Mouse (Mus musculus): ENCODE measurements at regions not wholly inside any gene's neighbourhood (a gene's known extent, or its start where the extent isn't known, plus 50 kb on each side); places are given as distances from the start of the nearest gene placed in this dataset.

- no peaks in the 10 kb centered on the region for H3K9me3 ChIP-seq (ENCODE audit: control insufficient read depth, low read length)
- no peak overlapping the region for H3K27ac ChIP-seq (ENCODE audit: low read depth, low read length)
- ATAC-seq (ENCODE audit: insufficient read depth, low FRiP score, low TSS enrichment) (no peak), DNase-seq (ENCODE audit: low spot score) (no peak)
- no peak overlapping the region for H3K4me3 ChIP-seq (ENCODE audit: low read depth, low read length)
- H3K4me2 ChIP-seq (ENCODE audit: low read depth), result no peak overlapping the region
- H3K36me3 ChIP-seq (ENCODE audit: control insufficient read depth, insufficient read depth, low read length), result no peaks in the 10 kb centered on the region
- H3K4me1 ChIP-seq (ENCODE audit: control insufficient read depth, insufficient read depth, low read length), result no peaks in the 10 kb centered on the region
- H3K9ac ChIP-seq (ENCODE audit: low read length), result no peak overlapping the region
- H3K27me3 ChIP-seq (ENCODE audit: control insufficient read depth, insufficient read depth, low read length), result no peaks in the 10 kb centered on the region
- WGBS, result 86% methylated on average over 5 of the region's 5 CpGs
These were observed 121.1 kb upstream of the 2610301B20Rik start for GRCm38 (mm10) chr4:10753176-10753575.

GRCm38 (mm10) chr4:10759491-10759890 is 114.8 kb upstream of the 2610301B20Rik start:
- Histone ChIP-seq H3K9me3 (ENCODE audit: control insufficient read depth, low read length) (no peaks in the 10 kb centered on the region), H3K9ac (ENCODE audit: low read length) (no peak overlapping the region), H3K27ac (ENCODE audit: low read depth, low read length) (no peak overlapping the region), H3K27me3 (ENCODE audit: control insufficient read depth, insufficient read depth, low read length) (no peaks in the 10 kb centered on the region), H3K4me1 (ENCODE audit: control insufficient read depth, insufficient read depth, low read length) (no peaks in the 10 kb centered on the region), H3K36me3 (ENCODE audit: control insufficient read depth, insufficient read depth, low read length) (no peaks in the 10 kb centered on the region), H3K4me3 (ENCODE audit: low read depth, low read length) (no peak overlapping the region), H3K4me2 (ENCODE audit: low read depth) (no peak overlapping the region)
- ATAC-seq (ENCODE audit: insufficient read depth, low FRiP score, low TSS enrichment) (no peak), DNase-seq (ENCODE audit: low spot score) (no peak)
- 95% methylated on average over 4 of the region's 4 CpGs for WGBS

- Histone ChIP-seq H3K27ac (ENCODE audit: low read depth, low read length) (no peak overlapping the region), H3K9ac (ENCODE audit: low read length) (no peak overlapping the region), H3K36me3 (ENCODE audit: control insufficient read depth, insufficient read depth, low read length) (no peaks in the 10 kb centered on the region), H3K4me2 (ENCODE audit: low read depth) (no peak overlapping the region), H3K4me3 (ENCODE audit: low read depth, low read length) (no peak overlapping the region), H3K27me3 (ENCODE audit: control insufficient read depth, insufficient read depth, low read length) (no peaks in the 10 kb centered on the region), H3K9me3 (ENCODE audit: control insufficient read depth, low read length) (no peaks in the 10 kb centered on the region), H3K4me1 (ENCODE audit: control insufficient read depth, insufficient read depth, low read length) (no peaks in the 10 kb centered on the region)
- WGBS, result 86% methylated on average over 6 of the region's 6 CpGs
- ATAC-seq (ENCODE audit: insufficient read depth, low FRiP score, low TSS enrichment) (no peak), DNase-seq (ENCODE audit: low spot score) (no peak)
These were observed 106.6 kb upstream of the 2610301B20Rik start for GRCm38 (mm10) chr4:10767676-10768075.

- DNase-seq (ENCODE audit: low spot score), result no peak
- Histone ChIP-seq H3K27ac (ENCODE audit: low read depth, low read length) (no peak overlapping the region), H3K4me3 (ENCODE audit: low read depth, low read length) (no peak overlapping the region), H3K27me3 (ENCODE audit: control insufficient read depth, insufficient read depth, low read length) (no peaks in the 10 kb centered on the region), H3K9me3 (ENCODE audit: control insufficient read depth, low read length) (no peaks in the 10 kb centered on the region), H3K9ac (ENCODE audit: low read length) (no peak overlapping the region), H3K4me1 (ENCODE audit: control insufficient read depth, insufficient read depth, low read length) (no peaks in the 10 kb centered on the region), H3K36me3 (ENCODE audit: control insufficient read depth, insufficient read depth, low read length) (no peaks in the 10 kb centered on the region), H3K4me2 (ENCODE audit: low read depth) (no peak overlapping the region)
- WGBS, result 91% methylated on average over 13 of the region's 13 CpGs
- ATAC-seq (ENCODE audit: insufficient read depth, low FRiP score, low TSS enrichment), result no peak
These were observed 104.2 kb upstream of the 2610301B20Rik start for GRCm38 (mm10) chr4:10770026-10770643.

GRCm38 (mm10) chr4:10774557-10775215 is 99.6 kb upstream of the 2610301B20Rik start:
- ATAC-seq (ENCODE audit: insufficient read depth, low FRiP score, low TSS enrichment) (no peak), DNase-seq (ENCODE audit: low spot score) (peak; percentile 21)
- Histone ChIP-seq H3K4me2 (ENCODE audit: low read depth) (no peak overlapping the region), H3K27ac (ENCODE audit: low read depth, low read length) (no peak overlapping the region), H3K9ac (ENCODE audit: low read length) (no peak overlapping the region), H3K4me1 (ENCODE audit: control insufficient read depth, insufficient read depth, low read length) (no peaks in the 10 kb centered on the region), H3K9me3 (ENCODE audit: control insufficient read depth, low read length) (no peaks in the 10 kb centered on the region), H3K36me3 (ENCODE audit: control insufficient read depth, insufficient read depth, low read length) (no peaks in the 10 kb centered on the region), H3K4me3 (ENCODE audit: low read depth, low read length) (no peak overlapping the region), H3K27me3 (ENCODE audit: control insufficient read depth, insufficient read depth, low read length) (no peaks in the 10 kb centered on the region)
- 47% methylated on average over 3 of the region's 3 CpGs for WGBS

GRCm38 (mm10) chr4:10786701-10787100 is 87.6 kb upstream of the 2610301B20Rik start:
- DNase-seq (ENCODE audit: low spot score) (no peak), ATAC-seq (ENCODE audit: insufficient read depth, low FRiP score, low TSS enrichment) (no peak)
- no peaks in the 10 kb centered on the region for H3K27me3 ChIP-seq (ENCODE audit: control insufficient read depth, insufficient read depth, low read length)
- no peak overlapping the region for H3K4me3 ChIP-seq (ENCODE audit: low read depth, low read length)
- no peak overlapping the region for H3K27ac ChIP-seq (ENCODE audit: low read depth, low read length)
- no peaks in the 10 kb centered on the region for H3K9me3 ChIP-seq (ENCODE audit: control insufficient read depth, low read length)
- H3K4me1 ChIP-seq (ENCODE audit: control insufficient read depth, insufficient read depth, low read length), result no peaks in the 10 kb centered on the region
- no peaks in the 10 kb centered on the region for H3K36me3 ChIP-seq (ENCODE audit: control insufficient read depth, insufficient read depth, low read length)
- H3K9ac ChIP-seq (ENCODE audit: low read length), result no peak overlapping the region
- no peak overlapping the region for H3K4me2 ChIP-seq (ENCODE audit: low read depth)
- 84% methylated on average over 2 of the region's 2 CpGs for WGBS

GRCm38 (mm10) chr4:10788306-10788705 is 86.0 kb upstream of the 2610301B20Rik start:
- Histone ChIP-seq H3K9ac (ENCODE audit: low read length) (no peak overlapping the region), H3K4me2 (ENCODE audit: low read depth) (no peak overlapping the region), H3K27me3 (ENCODE audit: control insufficient read depth, insufficient read depth, low read length) (no peaks in the 10 kb centered on the region), H3K27ac (ENCODE audit: low read depth, low read length) (no peak overlapping the region), H3K4me1 (ENCODE audit: control insufficient read depth, insufficient read depth, low read length) (no peaks in the 10 kb centered on the region), H3K9me3 (ENCODE audit: control insufficient read depth, low read length) (no peaks in the 10 kb centered on the region), H3K4me3 (ENCODE audit: low read depth, low read length) (no peak overlapping the region), H3K36me3 (ENCODE audit: control insufficient read depth, insufficient read depth, low read length) (no peaks in the 10 kb centered on the region)
- ATAC-seq (ENCODE audit: insufficient read depth, low FRiP score, low TSS enrichment), result no peak
- DNase-seq (ENCODE audit: low spot score), result no peak

- no peaks in the 10 kb centered on the region for H3K9me3 ChIP-seq (ENCODE audit: control insufficient read depth, low read length)
- ATAC-seq (ENCODE audit: insufficient read depth, low FRiP score, low TSS enrichment) (no peak), DNase-seq (ENCODE audit: low spot score) (no peak)
- no peaks in the 10 kb centered on the region for H3K36me3 ChIP-seq (ENCODE audit: control insufficient read depth, insufficient read depth, low read length)
- H3K9ac ChIP-seq (ENCODE audit: low read length), result no peak overlapping the region
- H3K27me3 ChIP-seq (ENCODE audit: control insufficient read depth, insufficient read depth, low read length), result no peaks in the 10 kb centered on the region
- 78% methylated on average over 3 of the region's 3 CpGs for WGBS
- H3K27ac ChIP-seq (ENCODE audit: low read depth, low read length), result no peak overlapping the region
- H3K4me1 ChIP-seq (ENCODE audit: control insufficient read depth, insufficient read depth, low read length), result no peaks in the 10 kb centered on the region
- H3K4me2 ChIP-seq (ENCODE audit: low read depth), result no peak overlapping the region
- no peak overlapping the region for H3K4me3 ChIP-seq (ENCODE audit: low read depth, low read length)
These were observed 85.2 kb upstream of the 2610301B20Rik start for GRCm38 (mm10) chr4:10789141-10789540.

GRCm38 (mm10) chr4:10792628-10793027 is 81.7 kb upstream of the 2610301B20Rik start:
- Histone ChIP-seq H3K4me1 (ENCODE audit: control insufficient read depth, insufficient read depth, low read length) (no peaks in the 10 kb centered on the region), H3K4me2 (ENCODE audit: low read depth) (no peak overlapping the region), H3K36me3 (ENCODE audit: control insufficient read depth, insufficient read depth, low read length) (no peaks in the 10 kb centered on the region), H3K27ac (ENCODE audit: low read depth, low read length) (no peak overlapping the region), H3K9ac (ENCODE audit: low read length) (no peak overlapping the region), H3K27me3 (ENCODE audit: control insufficient read depth, insufficient read depth, low read length) (no peaks in the 10 kb centered on the region), H3K4me3 (ENCODE audit: low read depth, low read length) (no peak overlapping the region), H3K9me3 (ENCODE audit: control insufficient read depth, low read length) (no peaks in the 10 kb centered on the region)
- WGBS, result 65% methylated on average over 3 of the region's 3 CpGs
- ATAC-seq (ENCODE audit: insufficient read depth, low FRiP score, low TSS enrichment), result no peak
- DNase-seq (ENCODE audit: low spot score), result no peak

All from neural tube, embryonic 11.5 days (tissue).